Mouse (Mus musculus): ENCODE measurements at regions not wholly inside any gene's neighbourhood (a gene's known extent, or its start where the extent isn't known, plus 50 kb on each side); places are given as distances from the start of the nearest gene placed in this dataset.

- in situ Hi-C loops (cut with MboI; ENCODE audit: low pct_unique_long_range_greater_than_20kb in 1 of 2, low sequenced_read_pairs in 2 of 2, unreplicated experiment in 1 of 2), result no loop called here
These were observed 111.3 kb upstream of the Adra1b start for GRCm38 (mm10) chr11:44012314-44012713.

GRCm38 (mm10) chr11:44013841-44014240 is 112.8 kb upstream of the Adra1b start:
- in situ Hi-C loops (cut with MboI; ENCODE audit: low pct_unique_long_range_greater_than_20kb in 1 of 2, low sequenced_read_pairs in 2 of 2, unreplicated experiment in 1 of 2), result no loop called here

- in situ Hi-C loops (cut with MboI; ENCODE audit: low pct_unique_long_range_greater_than_20kb in 1 of 2, low sequenced_read_pairs in 2 of 2, unreplicated experiment in 1 of 2), result no loop called here
These were observed 120.6 kb upstream of the Adra1b start for GRCm38 (mm10) chr11:44021638-44022037.

- in situ Hi-C loops (cut with MboI; ENCODE audit: low pct_unique_long_range_greater_than_20kb in 1 of 2, low sequenced_read_pairs in 2 of 2, unreplicated experiment in 1 of 2), result no loop called here
These were observed 126.0 kb upstream of the Adra1b start for GRCm38 (mm10) chr11:44027046-44027445.

- in situ Hi-C loops (cut with MboI; ENCODE audit: low pct_unique_long_range_greater_than_20kb in 1 of 2, low sequenced_read_pairs in 2 of 2, unreplicated experiment in 1 of 2), result no loop called here
These were observed 145.1 kb upstream of the Adra1b start for GRCm38 (mm10) chr11:44046083-44046482.

- in situ Hi-C loops (cut with MboI; ENCODE audit: low pct_unique_long_range_greater_than_20kb in 1 of 2, low sequenced_read_pairs in 2 of 2, unreplicated experiment in 1 of 2), result no loop called here
These were observed 148.4 kb upstream of the Adra1b start for GRCm38 (mm10) chr11:44049253-44049976.

- in situ Hi-C loops (cut with MboI; ENCODE audit: low pct_unique_long_range_greater_than_20kb in 1 of 2, low sequenced_read_pairs in 2 of 2, unreplicated experiment in 1 of 2), result no loop called here
These were observed 151.5 kb upstream of the Adra1b start for GRCm38 (mm10) chr11:44052481-44052880.

- in situ Hi-C loops (cut with MboI; ENCODE audit: low pct_unique_long_range_greater_than_20kb in 1 of 2, low sequenced_read_pairs in 2 of 2, unreplicated experiment in 1 of 2), result no loop called here
These were observed 161.4 kb upstream of the Adra1b start for GRCm38 (mm10) chr11:44062446-44062845.

- in situ Hi-C loops (cut with MboI; ENCODE audit: low pct_unique_long_range_greater_than_20kb in 1 of 2, low sequenced_read_pairs in 2 of 2, unreplicated experiment in 1 of 2), result no loop called here
These were observed 165.2 kb upstream of the Adra1b start for GRCm38 (mm10) chr11:44066176-44066575.

- in situ Hi-C loops (cut with MboI; ENCODE audit: low pct_unique_long_range_greater_than_20kb in 1 of 2, low sequenced_read_pairs in 2 of 2, unreplicated experiment in 1 of 2), result loop anchor here in 1 of 2 experiments (25.0 kb wide), 1 partner anchor 254 kb away; no protein-coding TSS in a partner anchor
These were observed 182.7 kb upstream of the Adra1b start for GRCm38 (mm10) chr11:44083716-44084115.

- in situ Hi-C loops (cut with MboI; ENCODE audit: low pct_unique_long_range_greater_than_20kb in 1 of 2, low sequenced_read_pairs in 2 of 2, unreplicated experiment in 1 of 2), result loop anchor here in 1 of 2 experiments (25.0 kb wide), 1 partner anchor 250 kb away; no protein-coding TSS in a partner anchor
These were observed 185.9 kb upstream of the Adra1b start for GRCm38 (mm10) chr11:44086951-44087350.

- in situ Hi-C loops (cut with MboI; ENCODE audit: low pct_unique_long_range_greater_than_20kb in 1 of 2, low sequenced_read_pairs in 2 of 2, unreplicated experiment in 1 of 2), result loop anchor here in 1 of 2 experiments (25.0 kb wide), 1 partner anchor 248 kb away; no protein-coding TSS in a partner anchor
These were observed 188.5 kb upstream of the Adra1b start for GRCm38 (mm10) chr11:44089514-44089913.

- in situ Hi-C loops (cut with MboI; ENCODE audit: low pct_unique_long_range_greater_than_20kb in 1 of 2, low sequenced_read_pairs in 2 of 2, unreplicated experiment in 1 of 2), result loop anchor here in 1 of 2 experiments (25.0 kb wide), 1 partner anchor 242 kb away; no protein-coding TSS in a partner anchor
These were observed 194.3 kb upstream of the Adra1b start for GRCm38 (mm10) chr11:44095280-44095679.

- in situ Hi-C loops (cut with MboI; ENCODE audit: low pct_unique_long_range_greater_than_20kb in 1 of 2, low sequenced_read_pairs in 2 of 2, unreplicated experiment in 1 of 2), result no loop called here
These were observed 202.3 kb upstream of the Adra1b start for GRCm38 (mm10) chr11:44103188-44103840.

GRCm38 (mm10) chr11:44103841-44104191 is 202.8 kb upstream of the Adra1b start:
- in situ Hi-C loops (cut with MboI; ENCODE audit: low pct_unique_long_range_greater_than_20kb in 1 of 2, low sequenced_read_pairs in 2 of 2, unreplicated experiment in 1 of 2), result no loop called here

- in situ Hi-C loops (cut with MboI; ENCODE audit: low pct_unique_long_range_greater_than_20kb in 1 of 2, low sequenced_read_pairs in 2 of 2, unreplicated experiment in 1 of 2), result no loop called here
These were observed 205.2 kb upstream of the Adra1b start for GRCm38 (mm10) chr11:44106231-44106630.

GRCm38 (mm10) chr11:44111525-44111924 is 210.5 kb upstream of the Adra1b start:
- in situ Hi-C loops (cut with MboI; ENCODE audit: low pct_unique_long_range_greater_than_20kb in 1 of 2, low sequenced_read_pairs in 2 of 2, unreplicated experiment in 1 of 2), result no loop called here

GRCm38 (mm10) chr11:44127088-44127487 is 226.1 kb upstream of the Adra1b start:
- in situ Hi-C loops (cut with MboI; ENCODE audit: low pct_unique_long_range_greater_than_20kb in 1 of 2, low sequenced_read_pairs in 2 of 2, unreplicated experiment in 1 of 2), result no loop called here

GRCm38 (mm10) chr11:44128481-44128880 is 227.5 kb upstream of the Adra1b start:
- in situ Hi-C loops (cut with MboI; ENCODE audit: low pct_unique_long_range_greater_than_20kb in 1 of 2, low sequenced_read_pairs in 2 of 2, unreplicated experiment in 1 of 2), result no loop called here

GRCm38 (mm10) chr11:44133244-44133643 is 232.2 kb upstream of the Adra1b start:
- in situ Hi-C loops (cut with MboI; ENCODE audit: low pct_unique_long_range_greater_than_20kb in 1 of 2, low sequenced_read_pairs in 2 of 2, unreplicated experiment in 1 of 2), result no loop called here
